Mouse (Mus musculus) spleen, adult 2 months (tissue): ENCODE measurements around the gene Cnppd1. TPM values are rescaled to one million over a fixed set of nuclear protein-coding genes. Genes with fewer than 3 reads are reported as not detected.

Experiments
- DNase-seq, 2 experiments: peaks; one replicate each; pipeline versions ENCODE4 v3.0.0 to v3.0.0-alpha.2; 2012 to 2021; ENCODE audit warnings: low spot score in 2 of 2, low read depth in 1 of 2
- H3K27ac ChIP-seq: fragments of 200-500 bp; 2 replicates; pipeline ENCODE4 v1.5.1; 2012; ENCODE audit warnings: low read length, inconsistent platforms; ENCODE audit not compliant: insufficient read depth
- H3K27me3 ChIP-seq: fragments of 200-500 bp; 2 replicates; pipeline ENCODE4 v1.6.1; 2012; ENCODE audit warnings: mild to moderate bottlenecking, moderate library complexity, low read length, inconsistent platforms; ENCODE audit not compliant: control insufficient read depth, insufficient read depth
- H3K36me3 ChIP-seq: fragments of 200-500 bp; 2 replicates; pipeline ENCODE4 v1.6.1; 2012; ENCODE audit warnings: mild to moderate bottlenecking, low read length, inconsistent platforms; ENCODE audit not compliant: control insufficient read depth, insufficient read depth
- H3K4me1 ChIP-seq: fragments of 200-500 bp; 2 replicates; pipeline ENCODE4 v1.6.1; 2011; ENCODE audit warnings: inconsistent platforms; ENCODE audit not compliant: control insufficient read depth, insufficient read depth, insufficient read length
- H3K4me3 ChIP-seq: fragments of 200-500 bp; 2 replicates; pipeline ENCODE4 v1.5.1; 2011; ENCODE audit warnings: mild to moderate bottlenecking, inconsistent platforms; ENCODE audit not compliant: insufficient read depth, insufficient read length; ENCODE audit errors: extremely low read depth
- CTCF ChIP-seq: fragments of 200-500 bp; IDR thresholded peaks from 2 replicates; pipeline ENCODE4 v1.5.1; 2011; ENCODE audit warnings: mild to moderate bottlenecking, inconsistent platforms; ENCODE audit not compliant: insufficient read depth, insufficient read length, insufficient replicate concordance; ENCODE audit errors: extremely low read depth
- POLR2A ChIP-seq: fragments of 200-500 bp; IDR thresholded peaks from 2 replicates; pipeline ENCODE4 v1.6.1; 2011; ENCODE audit warnings: low read depth, low read length, inconsistent platforms
- WGBS: fragments of 180-500 bp; shearing (Covaris S2); methylation state at CpG from one replicate; pipeline ENCODE4 v1.1.7; 2018; 5-methylcytosine and 5-hydroxymethylcytosine counted together
- polyA plus RNA-seq: library from polyadenylated mRNA; depleted of rRNA; stranded (reverse); fragments of >200 nt; gene quantifications from 2 replicates; pipeline ENCODE4 v1.2.3, GENCODE M21; 2012; rRNA removed

Gene Cnppd1
- 59.3 and 71.7 TPM in 2 replicates for polyA plus RNA-seq

DNA sequence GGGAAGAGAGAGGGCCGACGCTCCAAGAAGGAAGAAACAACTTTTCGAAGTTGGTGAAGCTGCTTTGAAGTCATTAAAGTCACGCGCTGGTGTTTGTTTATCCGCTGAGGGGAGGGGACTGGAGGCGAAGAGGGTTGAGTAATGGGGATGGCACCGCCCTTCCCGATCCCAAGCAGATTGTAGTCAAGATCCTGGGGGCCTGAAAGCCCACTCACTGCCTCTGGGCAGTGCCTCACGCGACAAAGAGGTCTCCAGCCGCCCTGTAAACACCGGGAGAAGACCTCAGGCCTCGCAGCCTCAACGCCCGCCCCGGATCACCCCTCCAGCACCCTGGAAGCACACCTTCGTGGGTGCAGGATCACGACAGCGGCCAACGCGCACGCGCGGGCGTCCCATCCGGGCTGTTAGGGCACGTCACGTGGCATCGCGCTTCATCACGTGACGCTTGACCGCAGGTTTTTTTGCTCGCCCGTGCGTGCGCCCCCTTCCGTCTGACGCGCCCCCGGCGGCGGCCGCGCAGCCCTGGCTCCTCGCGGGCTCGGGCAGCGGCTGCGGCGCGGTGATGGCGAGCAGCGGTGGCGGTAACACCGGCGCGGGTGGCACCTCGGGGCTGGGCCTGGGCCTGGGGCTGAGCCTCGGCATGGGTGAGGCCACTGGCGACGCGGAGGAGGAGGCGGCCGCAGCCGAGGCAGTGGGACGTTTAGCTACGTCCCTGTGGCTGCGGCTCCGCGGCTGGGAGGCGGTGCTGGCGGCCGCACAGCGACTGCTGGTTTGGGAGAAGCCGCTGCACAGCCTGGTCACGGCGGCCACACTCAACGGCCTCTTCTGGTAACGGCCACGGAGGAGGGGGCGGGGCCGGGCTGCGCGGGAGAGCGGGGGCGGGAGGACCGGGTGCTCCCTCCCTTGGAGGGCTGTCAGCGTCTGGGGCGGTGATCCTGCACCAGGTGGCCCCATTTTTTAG, at the start of gene Cnppd1, which contains the start of gene Retreg2:
TSS of gene Cnppd1 (minus strand) at position 411 of the 961 bp plus-strand sequence.
TSS of gene Retreg2 (plus strand) at position 478 of the 961 bp plus-strand sequence.
- peak within 1 kb of the TSS; percentile 86 for H3K4me3 ChIP-seq
- no peaks in the 10 kb centered on the region for H3K27me3 ChIP-seq
- H3K36me3 ChIP-seq: peaks cover 39% of the 10 kb centered on the region
- under 1% methylated on average over 87 of the region's 91 CpGs for WGBS
- TF ChIP-seq POLR2A (peak; percentile 81), CTCF (peak; percentile 54)
- H3K4me1 ChIP-seq: peaks cover 4% of the 10 kb centered on the region
- peak; percentile 91 to 94 for DNase-seq
- peak within 1 kb of the TSS; percentile 99 for H3K27ac ChIP-seq

DNA sequence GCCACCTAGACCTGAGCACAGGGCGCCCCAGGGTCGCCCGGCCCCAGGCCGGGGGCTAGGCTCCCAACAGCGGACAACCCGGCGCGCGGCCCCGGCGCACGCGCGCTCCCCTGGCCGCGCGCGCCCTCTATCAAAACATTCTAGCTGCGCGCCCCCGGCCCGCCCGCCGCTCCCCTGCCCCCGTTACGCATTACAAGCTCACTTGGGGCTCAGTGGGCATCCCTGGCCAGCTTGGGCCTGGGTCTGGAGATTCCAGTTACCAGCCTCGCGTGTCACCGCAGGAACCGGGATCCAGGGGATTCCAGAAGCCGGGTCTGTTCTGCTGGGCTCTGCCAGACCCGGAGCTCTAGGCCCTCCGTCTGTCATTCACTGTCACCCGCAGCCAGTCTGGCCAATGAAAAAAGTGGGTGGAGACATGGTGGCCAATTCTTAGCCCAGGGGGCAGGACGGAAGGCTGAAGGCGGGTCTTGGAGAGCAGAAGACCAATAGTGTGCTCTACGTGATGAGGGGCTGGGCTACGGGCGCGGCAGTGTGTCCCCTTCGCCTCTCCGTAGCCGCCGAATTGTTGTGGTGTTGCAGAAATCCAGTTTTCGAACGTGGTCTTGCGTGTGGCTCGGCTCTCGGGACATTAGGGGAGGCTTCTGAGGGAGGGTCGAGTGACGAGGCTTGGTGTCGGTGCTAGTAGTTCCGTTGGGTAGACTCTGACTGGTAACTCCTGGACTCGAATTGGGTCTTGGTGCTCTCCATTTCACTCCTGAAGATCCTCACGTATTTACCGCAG, 49.3 kb upstream of the Cnppd1 start, which contains the start of the genes Ankzf1 and Atg9a:
TSS of gene Ankzf1 (plus strand) at position 530 of the 781 bp plus-strand sequence.
TSS of gene Atg9a (minus strand) at position 575 of the 781 bp plus-strand sequence.
- TF ChIP-seq POLR2A: no peak; the same call in none of the 2 replicates
- no peak for TF ChIP-seq CTCF
- H3K27me3 ChIP-seq: no peaks in the 10 kb centered on the region
- H3K27ac ChIP-seq: peak within 1 kb of the TSS; percentile 81
- H3K4me1 ChIP-seq: peaks cover 6% of the 10 kb centered on the region
- peak; percentile 92 to 93 for DNase-seq
- 1% methylated on average over 56 of the region's 56 CpGs for WGBS
- H3K36me3 ChIP-seq: peaks cover 10% of the 10 kb centered on the region
- peak within 1 kb of the TSS; percentile 97 for H3K4me3 ChIP-seq

DNA sequence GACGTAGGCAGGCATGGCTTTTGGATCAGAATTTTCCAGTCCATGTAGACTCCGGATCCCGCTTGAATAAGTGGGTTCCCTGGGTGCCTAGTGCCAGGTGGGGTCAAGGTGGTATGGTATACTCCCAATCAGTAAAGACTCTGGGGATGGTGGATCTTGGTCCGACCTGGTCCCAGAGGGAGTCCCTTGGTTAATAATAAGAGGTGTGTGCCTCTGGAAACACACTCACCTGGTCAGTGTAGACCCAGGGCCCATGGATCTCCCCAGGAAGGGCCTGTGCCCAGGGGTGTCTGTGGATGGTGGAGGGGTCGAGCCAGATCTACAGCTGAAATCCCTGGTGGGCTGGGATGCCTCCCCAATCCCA, 48.7 kb upstream of the Cnppd1 start:
- 51% methylated on average over 5 of the region's 5 CpGs for WGBS
- peak overlapping the region; percentile 97 for H3K4me3 ChIP-seq
- TF ChIP-seq POLR2A: no peak
- TF ChIP-seq CTCF: no peak
- H3K27ac ChIP-seq: peak overlapping the region; percentile 74; the same call in 1 of the 2 replicates
- no peaks in the 10 kb centered on the region for H3K27me3 ChIP-seq
- peaks cover 6% of the 10 kb centered on the region for H3K4me1 ChIP-seq
- DNase-seq: no peak
- peaks cover 10% of the 10 kb centered on the region for H3K36me3 ChIP-seq

DNA sequence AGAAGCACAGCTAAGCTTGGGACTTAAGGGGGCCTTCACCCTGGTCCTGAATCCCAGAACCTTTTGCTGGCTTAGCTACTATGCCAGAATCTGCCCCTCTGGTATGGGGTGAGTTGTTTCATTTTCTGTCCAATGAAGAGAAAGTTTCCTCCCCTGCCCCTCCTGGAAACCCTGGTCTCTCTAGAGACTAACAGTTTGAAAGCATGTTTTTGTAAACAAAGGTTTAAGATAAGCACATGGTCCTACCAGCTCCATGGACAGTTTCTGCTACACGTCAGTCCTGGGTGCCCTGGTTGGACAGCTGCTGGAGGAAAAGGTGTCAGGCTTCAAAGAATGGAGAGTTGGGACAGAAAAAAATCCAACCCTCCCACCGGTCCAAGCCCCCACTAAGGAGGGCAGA, 48.1 kb upstream of the Cnppd1 start:
- WGBS: 76% methylated on average over 2 of the region's 2 CpGs
- H3K27me3 ChIP-seq: no peaks in the 10 kb centered on the region
- no peak for DNase-seq
- peaks cover 11% of the 10 kb centered on the region for H3K36me3 ChIP-seq
- TF ChIP-seq CTCF (no peak), POLR2A (no peak)
- H3K4me3 ChIP-seq: no peak overlapping the region
- no peak overlapping the region for H3K27ac ChIP-seq
- peaks cover 6% of the 10 kb centered on the region for H3K4me1 ChIP-seq

DNA sequence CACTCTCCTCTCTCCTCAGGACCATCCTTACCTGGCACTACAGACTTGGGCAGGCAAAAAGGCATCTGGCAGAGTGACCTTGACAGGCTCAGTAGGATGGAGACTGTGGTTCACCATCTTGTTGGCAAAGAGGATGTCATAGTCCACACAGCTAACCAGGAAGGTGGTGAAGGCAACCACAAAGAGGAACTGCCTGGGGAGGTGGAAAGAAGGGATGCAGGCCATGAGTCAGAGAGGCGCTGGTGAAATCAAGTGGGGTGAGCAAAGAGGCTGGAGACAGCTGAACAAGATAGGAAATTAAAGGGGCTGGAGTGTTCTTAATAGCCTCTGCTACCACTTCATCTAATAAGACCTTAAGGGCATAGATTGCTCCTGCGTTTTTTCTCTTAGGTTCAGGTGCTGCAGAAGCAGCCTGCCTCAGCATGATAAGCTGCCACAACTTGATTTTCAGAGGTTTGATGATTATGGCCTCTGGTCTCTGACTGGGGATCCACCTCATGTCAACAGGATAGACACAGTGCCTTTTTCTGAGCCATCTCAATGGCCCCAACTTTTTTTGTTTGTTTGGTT, 45.5 kb upstream of the Cnppd1 start:
- H3K4me1 ChIP-seq: peaks cover 6% of the 10 kb centered on the region
- TF ChIP-seq POLR2A: no peak
- no peak for TF ChIP-seq CTCF
- no peak overlapping the region for H3K27ac ChIP-seq
- WGBS: 25% methylated on average over 2 of the region's 2 CpGs
- no peak for DNase-seq
- H3K27me3 ChIP-seq: no peaks in the 10 kb centered on the region
- H3K4me3 ChIP-seq: no peak overlapping the region
- peaks cover 19% of the 10 kb centered on the region for H3K36me3 ChIP-seq

DNA sequence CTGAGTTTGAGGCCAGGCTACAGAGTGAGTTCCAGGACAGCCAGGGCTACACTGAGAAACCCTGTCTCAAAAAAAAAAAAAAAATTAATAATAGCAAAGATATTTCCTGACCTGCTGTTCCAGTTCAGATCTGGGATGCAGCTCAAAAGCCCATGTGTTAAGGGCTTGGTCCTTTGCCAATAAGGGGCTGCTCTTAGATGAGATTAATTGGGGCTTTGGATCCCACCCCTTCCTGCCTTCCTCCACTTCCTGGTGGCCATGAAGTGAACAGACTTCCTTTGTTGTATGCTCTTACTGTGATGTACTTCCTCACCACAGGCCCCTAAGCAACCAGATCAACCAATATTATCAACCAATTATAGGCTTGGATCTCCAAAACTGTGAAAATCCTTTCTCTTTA, 44.6 kb upstream of the Cnppd1 start:
- peaks cover 6% of the 10 kb centered on the region for H3K4me1 ChIP-seq
- H3K27me3 ChIP-seq: no peaks in the 10 kb centered on the region
- H3K27ac ChIP-seq: no peak overlapping the region
- peaks cover 26% of the 10 kb centered on the region for H3K36me3 ChIP-seq
- H3K4me3 ChIP-seq: no peak overlapping the region
- no peak for TF ChIP-seq POLR2A
- TF ChIP-seq CTCF: no peak
- no peak for DNase-seq
